Mouse (Mus musculus): ENCODE results near the gene Defb28. TPM values are rescaled to one million over a fixed set of nuclear protein-coding genes. Genes with fewer than 3 reads are reported as not detected.

The Defb28 gene
- polyA plus RNA-seq, 1 experiment from 2014 or later, result not detected

- Histone ChIP-seq H3K4me1 (no peaks in the 10 kb centered on the region), H3K9me3 (no peaks in the 10 kb centered on the region), H3K27ac (no peak overlapping the region), H3K27me3 (replicated peaks) (no peaks in the 10 kb centered on the region), H3K9ac (no peak overlapping the region), H3K36me3 (no peaks in the 10 kb centered on the region), H3K4me3 (replicated peaks) (no peak overlapping the region), H3K4me2 (no peak overlapping the region)
- WGBS, result 47% methylated on average over 6 of the region's 6 CpGs
- no peak for ATAC-seq (ENCODE audit: insufficient read depth, low FRiP score, low read depth)
Observed at GRCm38 (mm10) chr2:152570313-152570712, 52.3 kb downstream of the Defb28 start.

Other genes with a start within 250 kb of the Defb28 start
- gene Tbc1d20, start 224.4 kb upstream of the Defb28 start, polyA plus RNA-seq (2015; fragmentation: Nextera tagmentation; extraction: Ambion mirVana), result 37.8 and 39.8 TPM in 2 replicates
- gene Rbck1, start 185.6 kb upstream of the Defb28 start, polyA plus RNA-seq (2015; fragmentation: Nextera tagmentation; extraction: Ambion mirVana), result 81.9 and 86.5 TPM in 2 replicates
- gene Trib3, start 174.2 kb upstream of the Defb28 start, polyA plus RNA-seq (2015; fragmentation: Nextera tagmentation; extraction: Ambion mirVana), result 2.1 and 2.2 TPM in 2 replicates
- 2.0 and 2.3 TPM in 2 replicates for gene Nrsn2, start 141.6 kb upstream of the Defb28 start, polyA plus RNA-seq (2015; fragmentation: Nextera tagmentation; extraction: Ambion mirVana)
- 7.2 and 8.0 TPM in 2 replicates for gene Sox12, start 120.2 kb upstream of the Defb28 start, polyA plus RNA-seq (2015; fragmentation: Nextera tagmentation; extraction: Ambion mirVana)
- gene Zcchc3, start 103.2 kb upstream of the Defb28 start, polyA plus RNA-seq (2015; fragmentation: Nextera tagmentation; extraction: Ambion mirVana), result 40.0 and 40.1 TPM in 2 replicates
- gene 6820408C15Rik, start 102.7 kb upstream of the Defb28 start, polyA plus RNA-seq (2015; fragmentation: Nextera tagmentation; extraction: Ambion mirVana), result 0.52 and 0.85 TPM in 2 replicates
- gene Defb23, start 53.6 kb upstream of the Defb28 start, polyA plus RNA-seq (2015; fragmentation: Nextera tagmentation; extraction: Ambion mirVana), result not detected in 2 replicates
- gene Defb20, start 41.2 kb upstream of the Defb28 start, polyA plus RNA-seq (2015; fragmentation: Nextera tagmentation; extraction: Ambion mirVana), result not detected in 2 replicates
- gene Defb22, start 28.1 kb upstream of the Defb28 start, polyA plus RNA-seq (2015; fragmentation: Nextera tagmentation; extraction: Ambion mirVana), result not detected in 2 replicates
- not detected in 2 replicates for gene Defb26, start 6.6 kb upstream of the Defb28 start, polyA plus RNA-seq (2015; fragmentation: Nextera tagmentation; extraction: Ambion mirVana)
- gene Defb29, start 21.8 kb downstream of the Defb28 start, polyA plus RNA-seq (2015; fragmentation: Nextera tagmentation; extraction: Ambion mirVana), result not detected in 2 replicates
- not detected in 2 replicates for gene Gm17416, start 51.1 kb downstream of the Defb28 start, polyA plus RNA-seq (2015; fragmentation: Nextera tagmentation; extraction: Ambion mirVana)
- gene Defb21, start 54.5 kb downstream of the Defb28 start, polyA plus RNA-seq (2015; fragmentation: Nextera tagmentation; extraction: Ambion mirVana), result not detected in 2 replicates
- not detected in 2 replicates for gene Defb19, start 62.1 kb downstream of the Defb28 start, polyA plus RNA-seq (2015; fragmentation: Nextera tagmentation; extraction: Ambion mirVana)
- gene Defb45, start 81.1 kb downstream of the Defb28 start, polyA plus RNA-seq (2015; fragmentation: Nextera tagmentation; extraction: Ambion mirVana), result not detected in 2 replicates
- gene Defb36, start 86.1 kb downstream of the Defb28 start, polyA plus RNA-seq (2015; fragmentation: Nextera tagmentation; extraction: Ambion mirVana), result not detected in 2 replicates
- 1.2 and 1.6 TPM in 2 replicates for gene Defb25, start 104.8 kb downstream of the Defb28 start, polyA plus RNA-seq (2015; fragmentation: Nextera tagmentation; extraction: Ambion mirVana)
- gene Rem1, start 108.7 kb downstream of the Defb28 start, polyA plus RNA-seq (2015; fragmentation: Nextera tagmentation; extraction: Ambion mirVana), result 19.1 and 22.7 TPM in 2 replicates
- gene H13, start 151.2 kb downstream of the Defb28 start, polyA plus RNA-seq (2015; fragmentation: Nextera tagmentation; extraction: Ambion mirVana), result 122 and 135 TPM in 2 replicates
- gene Mcts2, start 168.8 kb downstream of the Defb28 start, polyA plus RNA-seq (2015; fragmentation: Nextera tagmentation; extraction: Ambion mirVana), result 23.1 and 26.7 TPM in 2 replicates
- 117 and 138 TPM in 2 replicates for gene Id1, start 218.0 kb downstream of the Defb28 start, polyA plus RNA-seq (2015; fragmentation: Nextera tagmentation; extraction: Ambion mirVana)
- gene Cox4i2, start 235.9 kb downstream of the Defb28 start, polyA plus RNA-seq (2015; fragmentation: Nextera tagmentation; extraction: Ambion mirVana), result 19.0 and 19.5 TPM in 2 replicates

All from stomach, embryonic 15.5 days (tissue).